ENCODE assay signal across 20 mouse cellular contexts in the genomic region with DNA sequence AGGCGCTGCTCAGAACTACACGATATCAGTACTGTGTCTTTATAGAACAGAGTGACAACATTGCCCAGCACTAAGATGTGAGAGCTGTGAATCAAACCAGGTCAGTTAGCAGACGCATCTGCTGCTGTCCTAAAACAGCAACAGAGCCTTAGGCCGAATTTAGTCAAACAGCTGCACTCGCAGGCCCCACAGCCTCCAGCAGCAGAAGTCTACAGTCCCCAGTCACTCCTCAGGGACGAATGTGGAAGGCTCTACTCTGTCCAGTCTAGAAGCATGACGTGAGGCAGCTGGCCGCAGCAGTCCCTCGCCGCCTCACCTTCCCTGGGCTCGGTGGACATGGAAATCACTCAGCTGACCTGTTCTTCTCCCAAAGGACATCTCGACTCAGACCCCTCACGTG. TPM values are rescaled to one million over a fixed set of nuclear protein-coding genes. Genes with fewer than 3 reads are reported as not detected.
"Had no signal": no experiment of that assay in that cellular context is flagged by ENCODE, and none has a peak within 500 bp of the region (broad histone marks: within the 10 kb centered on the region; RNA-seq: fewer than 3 reads in every experiment).

No protein-coding gene starts in this region.

- H3K9ac ChIP-seq: liver, embryonic 13.5 days; midbrain, embryonic 13.5 days; neural tube, embryonic 13.5 days had no signal

- H3K9me3 ChIP-seq: liver, embryonic 13.5 days; midbrain, embryonic 13.5 days; neural tube, embryonic 13.5 days had no signal

- H3K4me3 ChIP-seq: layer of hippocampus, adult 2 months; liver, embryonic 13.5 days; midbrain, embryonic 13.5 days; myocyte; neural tube, embryonic 13.5 days had no signal

- H3K4me2 ChIP-seq: liver, embryonic 13.5 days; midbrain, embryonic 13.5 days; neural tube, embryonic 13.5 days had no signal

- ATAC-seq: intestine, postnatal 0 days; midbrain, embryonic 13.5 days; midbrain, embryonic 16.5 days had no signal

- H3K27me3 ChIP-seq: liver, embryonic 13.5 days; midbrain, embryonic 13.5 days; neural tube, embryonic 13.5 days had no signal

- H3K27ac ChIP-seq: kidney, postnatal 0 days; layer of hippocampus, adult 2 months; liver, embryonic 13.5 days; midbrain, embryonic 13.5 days; neural tube, embryonic 13.5 days; stomach, postnatal 0 days had no signal

- H3K36me3 ChIP-seq: liver, embryonic 13.5 days; midbrain, embryonic 13.5 days; neural tube, embryonic 13.5 days had no signal

- H3K4me1 ChIP-seq: liver, embryonic 13.5 days; midbrain, embryonic 13.5 days; neural tube, embryonic 13.5 days had no signal

- DNase-seq: kidney, adult 2 months; kidney, postnatal 25 days; layer of hippocampus, postnatal 36 days; liver; liver, embryonic 13.5 days; lung, adult 2 months; lung, postnatal 14 days; lung, postnatal 4 days; retina, postnatal 1 day; right cerebral cortex, postnatal 14 days; right cerebral cortex, postnatal 4 days; thymus, postnatal 25 days had no signal

RNA-seq across cellular contexts. Expression of a gene that starts 20.6 kb away (rescaled TPM):
- polyA plus RNA-seq: lung, adult 2 months; midbrain, embryonic 13.5 days; midbrain, embryonic 16.5 days; myocyte; neural tube, embryonic 13.5 days had no signal
